Mouse (Mus musculus): ENCODE measurements around the gene Gm8251.
"Not testable (repeated sequence)": the region's sequence is repeated elsewhere in the genome, so short reads cannot be mapped to it uniquely, and the experiment has no call there.

Gm8251 gene

DNA sequence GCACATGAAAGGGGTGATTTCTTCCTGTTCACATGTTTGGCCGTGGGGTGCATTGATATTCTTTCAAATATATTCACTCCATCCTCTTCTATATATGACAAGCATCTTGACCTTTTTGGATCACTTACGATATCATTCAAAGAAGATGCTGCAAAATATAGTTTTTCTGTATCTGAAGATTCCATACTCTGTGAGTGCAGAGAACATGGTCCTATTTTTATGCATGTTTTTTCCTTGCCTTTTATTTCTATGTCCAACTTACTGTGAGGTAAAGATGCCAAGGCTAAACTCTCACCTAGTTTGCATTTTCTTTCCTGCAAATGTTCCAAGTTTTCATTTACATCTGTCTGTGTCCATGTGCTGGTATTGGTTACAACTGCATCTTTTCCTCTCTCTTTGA lies at the start of gene Gm8251:
Gene Gm8251, minus strand, starts transcription at position 101 of the 400 bp plus-strand sequence.
- no peak for DNase-seq (ENCODE audit: low read depth in 2 of 2, low spot score in 2 of 2)

DNA sequence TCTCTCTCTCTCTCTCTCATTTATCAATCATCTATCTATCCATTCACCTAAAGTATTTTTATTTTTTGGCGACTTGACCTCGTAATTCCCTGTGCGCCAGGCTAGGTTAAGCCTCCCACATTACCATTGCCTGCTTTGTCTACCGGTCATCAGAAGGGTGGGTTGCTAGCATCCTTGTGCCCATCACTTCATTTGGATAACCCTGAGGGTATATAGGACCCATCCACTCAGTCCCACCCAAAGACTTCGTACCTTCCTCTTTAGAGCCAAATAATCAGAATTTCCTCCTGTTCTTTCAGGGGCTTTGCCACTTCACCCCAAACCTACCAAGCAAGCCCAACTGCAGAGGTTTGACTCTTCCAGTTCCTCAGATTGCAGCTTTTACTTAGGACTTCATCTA lies 41.2 kb upstream of the Gm8251 start:
- no peak for DNase-seq (ENCODE audit: low read depth in 2 of 2, low spot score in 2 of 2)

DNA sequence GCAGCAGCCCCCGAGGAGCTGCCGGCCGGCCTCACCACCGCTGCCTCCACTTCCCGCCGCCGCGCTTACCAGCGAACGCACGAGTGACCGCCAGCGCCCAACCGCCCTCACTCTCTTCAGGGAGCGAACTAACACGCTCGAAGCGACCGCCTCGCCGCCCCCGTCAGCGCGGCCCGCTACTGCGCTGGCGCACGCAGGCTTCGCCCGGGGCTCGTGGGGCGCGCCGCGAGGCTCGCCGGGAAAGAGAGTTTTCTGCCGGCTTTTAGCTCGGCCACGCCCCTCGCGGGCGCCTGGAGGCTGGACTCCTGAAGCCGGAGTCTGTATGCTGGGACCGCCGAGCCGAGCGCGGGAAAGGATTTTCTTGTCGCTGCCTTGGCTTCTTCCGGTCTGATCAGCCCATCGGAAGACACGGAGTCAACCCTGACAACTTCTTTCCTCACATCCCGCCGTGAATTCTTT lies 40.6 kb upstream of the Gm8251 start, which contains the start of gene Tex30:
Gene Tex30, minus strand, starts transcription at position 183 of the 459 bp plus-strand sequence.
- peak; percentile 84 to 85 for DNase-seq (ENCODE audit: low read depth in 2 of 2, low spot score in 2 of 2)

DNA sequence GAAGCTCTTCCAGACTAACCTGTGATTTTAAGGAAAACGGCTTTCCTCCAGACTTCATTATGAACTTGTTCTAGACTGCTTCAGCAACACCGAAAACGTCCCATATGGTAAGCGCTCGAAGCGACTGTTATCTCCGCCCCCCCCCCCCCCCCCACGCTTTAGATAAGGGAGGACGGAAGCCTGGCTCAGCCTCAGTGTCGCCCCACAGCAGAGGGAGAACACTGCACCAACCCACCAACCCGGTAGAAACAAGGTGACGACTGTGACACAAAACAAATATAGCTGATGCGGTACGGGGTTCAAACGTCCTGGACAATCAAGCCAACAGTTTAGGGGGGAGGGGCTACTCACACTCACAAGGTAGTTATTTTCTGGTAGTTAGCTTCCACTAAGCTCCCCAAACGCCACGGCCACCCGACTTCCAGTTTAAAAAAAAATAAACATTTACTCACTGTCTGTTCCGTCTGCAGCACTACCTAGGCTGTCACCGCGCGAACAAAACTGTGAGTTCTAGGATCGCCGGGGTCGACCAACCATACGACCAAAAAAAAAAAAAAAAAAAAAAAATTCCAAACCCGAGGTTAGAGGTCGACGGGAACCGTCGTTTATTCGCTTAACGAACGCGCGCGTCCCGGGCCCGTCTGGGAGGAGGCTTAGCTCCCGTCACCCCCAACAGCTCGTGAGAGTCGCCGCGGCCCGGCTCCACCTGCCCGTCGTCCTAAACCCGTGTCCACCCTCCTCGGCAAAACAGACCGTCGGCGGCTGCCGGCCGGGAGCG lies 39.9 kb upstream of the Gm8251 start:
- DNase-seq (ENCODE audit: low read depth in 2 of 2, low spot score in 2 of 2), result peak; percentile 43 to 59

DNA sequence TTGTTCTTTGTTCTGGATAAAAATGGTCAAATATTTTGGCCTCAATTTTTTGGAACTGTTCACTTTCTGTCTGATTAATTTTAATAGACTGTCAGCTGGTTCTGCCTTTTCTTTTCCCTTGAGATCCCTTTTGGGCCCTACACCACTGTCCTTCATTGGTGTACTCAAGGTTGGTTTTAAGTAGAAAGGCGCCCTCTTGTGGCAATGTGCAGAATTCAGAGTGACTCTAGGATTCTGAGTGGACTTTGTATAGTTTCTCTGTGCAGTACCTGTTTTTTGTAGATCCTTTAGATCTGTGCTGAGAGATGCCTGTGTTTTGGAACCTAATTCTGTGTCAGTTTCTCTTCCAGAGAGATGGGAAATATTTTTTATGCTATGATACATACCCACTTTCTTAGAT lies 2.9 kb upstream of the Gm8251 start:
- peak; percentile 56 to 62 for DNase-seq (ENCODE audit: low read depth in 2 of 2, low spot score in 2 of 2)

DNA sequence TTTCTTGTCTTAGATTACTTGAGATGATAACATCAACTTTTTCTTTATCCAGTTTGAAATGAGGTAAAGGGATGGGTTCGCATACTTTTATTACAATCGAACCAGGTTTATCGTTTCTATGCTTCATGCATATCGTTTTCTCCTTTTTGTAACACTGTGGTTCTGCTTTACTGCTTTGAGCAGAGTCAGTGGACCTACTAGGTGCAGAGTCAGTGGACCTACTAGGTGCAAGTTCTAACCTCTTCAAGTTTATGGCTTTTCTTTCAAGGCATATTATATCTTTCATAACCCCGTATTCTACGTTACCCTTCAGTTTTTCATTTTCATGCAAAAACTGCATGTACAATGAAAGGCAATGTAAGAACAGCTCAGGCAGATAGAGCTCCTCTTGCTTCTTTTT lies 1.7 kb upstream of the Gm8251 start:
- DNase-seq (ENCODE audit: low read depth in 2 of 2, low spot score in 2 of 2), result no peak

DNA sequence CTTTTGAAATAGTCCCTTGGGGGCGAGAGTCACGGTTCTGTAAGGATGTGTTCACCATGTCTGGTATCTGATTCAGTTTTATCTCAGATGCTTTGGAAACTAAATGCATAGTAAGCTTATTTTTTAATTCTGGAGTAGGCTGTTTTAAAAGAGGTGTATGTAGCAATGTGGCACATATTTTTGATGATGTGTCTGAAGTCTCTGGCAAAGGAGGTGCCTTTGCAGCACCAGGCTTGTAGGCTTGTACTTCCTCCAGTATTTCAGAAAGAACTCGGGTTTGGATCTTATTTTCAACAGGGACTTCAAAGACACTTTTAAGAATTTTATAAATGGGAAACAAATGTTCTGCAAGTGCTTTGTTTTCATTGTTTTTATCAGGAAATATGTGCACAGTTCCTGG lies 3.9 kb downstream of the Gm8251 start:
- no peak for DNase-seq (ENCODE audit: low read depth in 2 of 2, low spot score in 2 of 2)

DNA sequence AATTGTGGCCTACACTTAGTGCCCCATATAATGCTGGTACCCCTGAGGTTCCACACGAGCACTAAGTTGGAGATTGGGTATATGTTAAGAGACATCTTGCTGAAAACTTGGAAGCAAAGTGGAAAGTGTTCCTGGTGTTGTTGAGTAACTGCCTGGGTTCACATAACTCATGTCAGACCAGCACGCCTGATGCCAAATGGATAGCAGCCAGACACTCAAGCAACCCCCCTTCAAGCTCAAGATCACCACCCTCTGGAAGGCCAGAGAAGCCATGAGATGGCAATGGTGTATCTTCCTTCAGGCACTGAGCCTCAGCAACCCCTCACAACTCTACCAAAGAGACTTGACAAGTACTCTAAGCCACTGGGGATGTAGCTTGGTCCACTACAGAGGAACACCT lies 15.2 kb downstream of the Gm8251 start:
- DNase-seq (ENCODE audit: low read depth in 2 of 2, low spot score in 2 of 2), result no peak

DNA sequence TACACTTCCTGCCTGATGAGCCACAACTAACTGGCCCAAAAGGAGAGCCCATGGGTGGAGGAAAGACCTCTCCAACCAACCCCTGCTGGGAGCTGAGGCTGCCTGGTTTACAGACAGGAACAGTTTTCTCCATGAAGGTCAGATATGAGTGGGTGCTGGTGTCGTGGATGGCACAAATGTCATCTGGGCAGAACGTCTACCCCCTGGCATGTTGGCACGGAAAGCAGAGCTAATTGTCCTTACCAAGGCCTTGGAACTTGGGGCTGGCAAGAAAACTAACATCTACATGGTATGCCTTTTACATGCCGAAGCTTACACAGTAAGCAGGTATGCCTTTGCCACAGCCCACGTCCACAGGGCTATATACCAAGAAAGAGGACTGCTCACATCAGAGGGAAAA lies 16.0 kb downstream of the Gm8251 start:
- not testable (repeated sequence) for DNase-seq (ENCODE audit: low read depth in 2 of 2, low spot score in 2 of 2)

DNA sequence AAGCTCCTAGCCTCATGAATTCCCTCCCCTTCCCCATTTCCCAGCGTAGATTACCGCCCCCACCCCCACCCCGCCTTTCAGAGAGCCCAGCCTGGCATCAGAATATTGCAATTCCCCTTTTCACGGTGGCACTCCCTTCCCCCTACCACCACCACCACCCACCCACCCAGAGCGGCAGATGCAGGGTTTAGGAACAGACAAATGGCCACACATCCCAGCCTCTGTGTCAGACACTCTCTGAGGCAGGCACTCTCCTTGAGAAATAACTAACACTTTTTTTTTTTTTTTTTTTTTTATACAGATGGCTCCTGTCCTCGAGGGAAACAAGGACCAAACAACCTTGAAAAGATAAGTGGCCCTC lies 19.2 kb downstream of the Gm8251 start:
- no peak for DNase-seq (ENCODE audit: low read depth in 2 of 2, low spot score in 2 of 2)

DNA sequence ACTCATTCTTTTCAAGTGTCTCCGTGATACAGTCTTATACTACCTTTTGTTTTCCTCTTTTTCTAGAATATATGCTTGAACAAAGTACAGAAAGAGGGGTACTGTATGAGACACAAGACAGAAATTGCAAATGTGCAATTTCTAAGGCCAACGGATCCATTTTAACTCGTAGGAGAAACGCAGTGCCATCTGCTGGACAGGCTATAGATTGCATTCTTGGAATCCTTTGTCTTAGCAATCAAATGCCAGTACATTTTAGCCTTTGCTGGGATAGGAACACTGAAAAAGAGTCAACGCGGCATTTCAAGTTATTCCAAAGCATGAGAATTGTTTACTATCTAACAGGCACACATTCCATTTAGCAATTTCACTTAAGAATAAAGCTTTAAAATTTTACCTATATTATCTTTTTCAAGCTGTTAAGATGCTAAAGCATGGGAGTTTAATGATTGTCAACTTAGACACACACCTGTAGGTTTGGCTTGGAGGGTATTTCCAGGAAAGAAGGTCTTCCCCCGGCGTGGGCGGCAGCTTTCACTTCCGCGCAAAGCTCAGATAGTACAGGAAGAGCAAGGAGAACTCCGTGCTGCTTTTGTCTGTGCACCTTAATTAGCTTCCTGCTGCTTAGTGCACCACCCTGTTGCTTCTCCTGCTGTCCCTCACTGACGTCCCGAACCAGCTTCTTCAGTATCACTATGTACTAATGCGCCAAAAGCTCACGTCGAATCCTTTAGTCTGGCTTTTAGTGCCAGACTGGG lies 19.8 kb downstream of the Gm8251 start:
- peak; percentile 25 to 54 for DNase-seq (ENCODE audit: low read depth in 2 of 2, low spot score in 2 of 2)

DNA sequence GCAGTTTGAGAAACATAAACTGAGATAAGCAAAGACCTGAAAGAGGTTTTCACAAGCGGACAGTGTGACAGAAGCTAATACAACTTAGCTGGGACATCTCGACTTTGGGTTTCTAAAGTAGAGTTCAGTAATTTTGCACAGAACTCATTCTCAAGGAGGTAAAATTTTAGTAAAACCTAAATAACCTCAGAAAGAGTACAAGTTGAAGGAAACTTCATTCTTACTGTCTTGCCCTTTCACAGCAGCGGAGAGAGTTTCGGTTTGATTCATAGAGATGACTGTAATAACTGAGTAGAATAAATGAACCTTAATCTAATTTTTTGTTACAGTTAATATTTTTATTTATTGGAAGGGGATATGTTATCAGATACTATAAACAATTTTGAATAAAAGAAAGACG lies 28.8 kb downstream of the Gm8251 start:
- DNase-seq (ENCODE audit: low read depth in 2 of 2, low spot score in 2 of 2), result no peak

DNA sequence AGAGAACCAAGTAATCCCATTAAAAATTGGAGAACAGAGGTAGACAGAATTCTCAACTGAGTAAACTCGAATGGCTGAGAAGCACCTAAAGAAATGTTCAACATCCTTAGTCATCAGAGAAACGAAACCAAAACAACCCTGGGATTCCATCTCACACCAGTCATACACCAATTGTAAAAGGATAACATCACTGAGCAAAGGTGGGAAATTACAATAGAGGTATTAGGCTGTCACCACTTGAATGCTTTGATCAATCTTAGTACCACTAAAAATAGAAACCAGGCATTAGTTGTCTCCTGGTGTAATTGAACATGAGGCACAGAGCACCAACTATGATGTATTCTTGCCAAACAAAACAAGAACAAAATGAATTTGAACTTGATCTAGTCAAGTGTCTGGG lies 29.5 kb downstream of the Gm8251 start:
- no peak for DNase-seq (ENCODE audit: low read depth in 2 of 2, low spot score in 2 of 2)

DNA sequence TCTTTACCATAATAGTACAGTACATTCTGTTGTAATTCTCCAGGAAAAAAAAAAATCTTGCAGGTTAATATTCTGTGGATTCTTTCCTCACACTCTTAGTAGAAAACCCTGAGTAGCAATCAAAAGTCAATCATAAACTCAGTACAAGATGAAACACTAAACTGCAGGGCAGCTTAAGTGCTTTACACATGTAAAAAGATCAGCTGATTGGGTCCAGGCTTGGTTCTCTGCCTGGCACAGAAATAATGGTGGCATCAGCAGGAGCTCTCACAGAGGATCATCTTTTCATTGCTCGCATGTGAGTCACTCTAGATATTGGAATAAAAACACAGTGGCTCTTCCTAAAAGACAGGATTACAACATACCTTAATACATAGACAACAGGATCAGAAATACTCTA lies 34.1 kb downstream of the Gm8251 start:
- no peak for DNase-seq (ENCODE audit: low read depth in 2 of 2, low spot score in 2 of 2)

DNA sequence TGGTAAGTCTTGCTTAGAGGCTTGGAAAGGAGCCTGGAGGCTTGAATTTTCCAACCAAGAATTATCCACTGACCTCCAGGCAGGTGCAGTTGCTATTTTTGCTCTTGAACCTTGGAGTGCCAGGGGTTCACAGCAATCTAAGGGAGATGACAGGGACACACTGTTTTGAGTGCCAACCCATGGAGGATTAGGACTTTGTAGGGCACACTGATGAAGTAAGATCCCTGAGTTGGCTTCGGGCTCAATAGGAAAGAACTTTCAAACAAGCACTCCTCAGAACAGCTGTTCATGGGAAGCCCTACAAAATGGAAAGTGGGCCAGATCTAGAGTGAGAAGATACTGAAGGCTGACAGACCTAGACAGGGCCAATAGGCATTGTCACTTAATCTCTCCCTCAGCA lies 39.1 kb downstream of the Gm8251 start:
- DNase-seq (ENCODE audit: low read depth in 2 of 2, low spot score in 2 of 2), result no peak

DNA sequence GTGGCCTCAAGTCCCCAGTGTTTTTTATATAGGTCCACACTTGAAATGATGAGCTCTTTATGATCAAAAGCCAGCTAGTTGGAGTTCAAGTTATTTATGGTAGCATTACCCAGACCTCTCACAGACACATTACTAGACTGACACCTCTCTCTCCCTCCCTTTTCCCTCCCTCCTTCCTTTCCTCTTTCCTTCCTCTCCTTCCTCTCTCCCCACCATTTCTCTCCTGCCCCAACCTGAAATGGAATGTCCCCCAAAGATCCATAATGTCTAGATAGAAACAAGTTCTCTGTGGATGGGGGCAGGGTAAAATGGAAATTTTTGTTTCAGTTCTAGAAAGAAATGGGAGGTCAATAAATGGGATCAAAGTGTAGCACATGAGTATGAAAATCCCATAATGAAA lies 41.8 kb downstream of the Gm8251 start, which contains the start of gene Mettl21c:
Gene Mettl21c, minus strand, starts transcription at position 101 of the 400 bp plus-strand sequence.
- DNase-seq (ENCODE audit: low read depth in 2 of 2, low spot score in 2 of 2), result no peak

DNA sequence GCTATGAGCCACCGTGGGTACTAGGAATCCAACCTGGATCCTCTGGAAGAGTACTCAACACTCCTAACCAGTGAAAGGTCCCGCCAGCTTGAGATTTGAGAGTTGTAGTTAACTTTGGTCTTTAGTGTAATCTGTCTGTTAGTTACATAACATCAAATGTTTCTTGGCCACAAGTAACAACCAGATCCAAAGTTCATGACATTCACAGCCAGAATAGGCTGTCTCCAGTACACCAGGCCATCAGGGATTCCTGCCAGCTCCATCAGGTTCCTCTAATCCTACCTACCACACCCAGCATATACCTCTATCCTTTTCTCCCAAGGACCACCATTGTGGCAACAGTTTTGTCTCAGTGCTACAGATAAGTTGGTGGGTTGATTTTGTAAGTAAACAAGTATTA lies 46.2 kb downstream of the Gm8251 start:
- no peak for DNase-seq (ENCODE audit: low read depth in 2 of 2, low spot score in 2 of 2)
